Mouse (Mus musculus) limb, embryonic 12.5 days (tissue): Measurements from ENCODE around the gene Erp27. TPM values are rescaled to one million over a fixed set of nuclear protein-coding genes. Genes with fewer than 3 reads are reported as not detected.
"Not testable (repeated sequence)": the region's sequence is repeated elsewhere in the genome, so short reads cannot be mapped to it uniquely, and the experiment has no call there.

Experiments
- ATAC-seq: fragments of 200-750 bp; cut with Nextera tagmentation; 2 replicates; pipeline ENCODE4 v1.8.0; 2017; ENCODE audit warnings: low read depth, moderate TSS enrichment; ENCODE audit not compliant: insufficient number of reproducible peaks, insufficient read depth, low FRiP score, low TSS enrichment
- H3K27ac ChIP-seq: fragments of 300-500 bp; sonication (generic); 2 replicates; pipeline ENCODE4 v1.5.1; 2016; ENCODE audit warnings: mild to moderate bottlenecking, moderate library complexity
- H3K27me3 ChIP-seq: fragments of 300-500 bp; sonication (generic); 2 replicates; pipeline ENCODE4 v1.6.1; 2016; ENCODE audit warnings: mild to moderate bottlenecking, moderate library complexity
- H3K36me3 ChIP-seq: fragments of 300-500 bp; sonication (generic); 2 replicates; pipeline ENCODE4 v1.6.1; 2016; ENCODE audit warnings: mild to moderate bottlenecking, moderate library complexity
- H3K4me1 ChIP-seq: fragments of 300-500 bp; sonication (generic); replicated peaks from 2 replicates; pipeline ENCODE4 v1.6.1; 2016
- H3K4me2 ChIP-seq: fragments of 300-500 bp; sonication (generic); 2 replicates; pipeline ENCODE4 v1.6.1; 2016; ENCODE audit warnings: mild to moderate bottlenecking, moderate library complexity
- H3K4me3 ChIP-seq: fragments of 300-500 bp; sonication (generic); replicated peaks from 2 replicates; pipeline ENCODE4 v1.5.1; 2016; ENCODE audit warnings: mild to moderate bottlenecking
- H3K9ac ChIP-seq: fragments of 300-500 bp; sonication (generic); replicated peaks from 2 replicates; pipeline ENCODE4 v1.6.1; 2016; ENCODE audit warnings: mild to moderate bottlenecking, moderate library complexity
- H3K9me3 ChIP-seq: fragments of 300-500 bp; sonication (generic); 2 replicates; pipeline ENCODE4 v1.6.1; 2016; ENCODE audit warnings: mild to moderate bottlenecking, moderate library complexity
- WGBS: fragments of 180-500 bp; shearing (Covaris S2); methylation state at CpG from one replicate; pipeline ENCODE4 v1.1.7; 2016; 5-methylcytosine and 5-hydroxymethylcytosine counted together
- polyA plus RNA-seq: library from polyadenylated mRNA; unstranded; fragments of >200 nt; fragmentation: Nextera tagmentation; extraction: Ambion mirVana; gene quantifications from 2 replicates; pipeline ENCODE4 v1.2.1, GENCODE M21; 2016

Erp27 gene
- 0.15 and 0.33 TPM in 2 replicates for polyA plus RNA-seq

DNA sequence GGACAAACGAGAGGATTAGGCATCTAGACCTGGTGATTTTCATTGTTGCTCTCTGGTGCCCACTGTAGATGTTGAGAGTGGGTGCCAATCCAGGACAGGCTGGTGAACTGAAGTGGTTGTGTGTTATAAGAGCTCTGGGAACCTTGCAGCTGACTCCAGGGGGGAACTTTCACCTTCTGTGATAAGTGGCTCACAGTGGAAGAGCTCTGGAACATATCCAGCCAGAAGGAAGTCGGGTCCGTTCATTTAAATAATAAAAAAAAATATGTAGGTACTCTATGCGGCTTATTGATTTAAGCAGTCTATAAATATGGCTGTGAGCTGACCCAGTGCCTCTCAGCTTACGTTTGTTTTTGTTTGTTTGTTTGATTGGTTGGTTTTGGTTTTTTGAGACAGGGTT is at the start of gene Erp27:
Gene Erp27 (minus strand): TSS at position 101 of the 400 bp plus-strand sequence.
- 72% methylated on average over 5 of the region's 5 CpGs for WGBS

DNA sequence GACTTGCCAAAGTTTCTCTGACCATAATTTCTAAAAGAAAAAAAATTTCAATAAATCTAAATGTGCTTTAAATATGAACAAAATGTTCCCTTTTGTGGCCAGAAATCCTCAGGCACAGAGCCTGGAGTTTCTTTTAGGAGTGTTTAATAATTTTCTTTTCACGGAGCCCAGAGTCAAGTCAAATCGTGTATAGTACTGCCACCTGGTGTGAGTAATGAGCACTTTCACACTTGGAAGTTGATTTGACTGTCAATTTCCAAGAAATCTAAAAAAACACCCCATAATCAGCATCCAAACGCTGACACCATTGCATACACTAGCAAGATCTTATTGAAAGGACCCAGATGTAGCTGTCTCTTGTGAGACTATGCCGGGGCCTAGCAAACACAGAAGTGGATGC is 46.9 kb upstream of the Erp27 start:
- H3K27ac ChIP-seq, H3K9me3 ChIP-seq, H3K4me2 ChIP-seq, H3K36me3 ChIP-seq, H3K27me3 ChIP-seq, H3K4me3 ChIP-seq, H3K9ac ChIP-seq, H3K4me1 ChIP-seq: not testable (repeated sequence)
- WGBS = 41% methylated on average over 4 of the region's 4 CpGs
- 0 out of 2 replicates have a peak, but pooled peaks have one; percentile 63 for ATAC-seq

More for the DNA sequence above, at the start of gene Erp27:
- Histone ChIP-seq H3K4me2 (no peak within 1 kb of the TSS), H3K27ac (no peak within 1 kb of the TSS), H3K27me3 (no peaks in the 10 kb centered on the region), H3K36me3 (no peaks in the 10 kb centered on the region), H3K9ac (no peak within 1 kb of the TSS), H3K4me1 (peaks cover 17% of the 10 kb centered on the region), H3K9me3 (no peaks in the 10 kb centered on the region), H3K4me3 (no peak within 1 kb of the TSS)
- ATAC-seq = no peak

DNA sequence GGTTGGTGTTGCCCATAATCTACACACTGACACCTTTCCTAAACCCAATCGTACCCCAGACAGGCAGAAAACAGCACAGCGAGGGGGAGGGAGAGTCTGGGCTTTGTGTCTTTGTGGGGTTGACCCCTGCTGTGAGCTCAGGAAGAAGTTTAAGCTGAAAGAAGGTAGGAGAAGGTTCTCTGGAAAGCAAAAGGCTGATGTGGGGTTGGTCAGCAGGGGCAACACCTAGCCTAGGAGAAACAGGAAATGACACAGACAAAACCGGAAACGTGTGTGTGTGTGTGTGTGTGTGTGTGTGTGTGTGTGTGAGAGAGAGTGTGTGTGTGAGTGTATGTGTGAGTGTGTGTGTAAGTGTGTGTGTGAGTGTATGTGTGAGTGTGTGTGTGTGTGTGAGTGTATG is 45.5 kb upstream of the Erp27 start:
- no peaks in the 10 kb centered on the region for H3K36me3 ChIP-seq
- 67% methylated on average over 4 of the region's 4 CpGs for WGBS
- no peak overlapping the region for H3K27ac ChIP-seq
- no peaks in the 10 kb centered on the region; the same call in 1 of the 2 replicates for H3K27me3 ChIP-seq
- H3K9me3 ChIP-seq = no peaks in the 10 kb centered on the region
- peaks cover 8% of the 10 kb centered on the region; the same call in 1 of the 2 replicates for H3K4me1 ChIP-seq
- H3K9ac ChIP-seq = no peak overlapping the region
- no peak for ATAC-seq
- no peak overlapping the region for H3K4me2 ChIP-seq
- no peak overlapping the region for H3K4me3 ChIP-seq

DNA sequence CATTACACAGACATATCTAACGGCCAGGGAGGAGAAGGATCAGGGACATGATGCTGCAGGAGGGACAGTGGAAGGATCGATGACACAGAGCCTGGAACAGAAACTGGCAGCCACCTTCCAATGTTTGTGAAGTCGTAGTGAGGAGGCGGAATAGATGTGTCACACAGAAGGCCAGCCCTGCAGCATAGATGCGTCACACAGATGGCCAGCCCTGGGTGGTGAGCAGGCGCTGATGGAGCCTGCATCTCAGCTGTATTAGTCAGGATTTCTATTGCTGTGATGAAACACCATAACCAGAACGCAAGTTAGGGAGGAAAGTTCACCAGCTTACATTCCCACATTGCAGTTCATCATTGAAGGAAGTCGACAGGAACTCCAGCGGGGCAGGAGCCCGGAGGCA is 43.9 kb upstream of the Erp27 start:
- Histone ChIP-seq H3K4me1 (peaks cover 8% of the 10 kb centered on the region; the same call in 1 of the 2 replicates), H3K4me3 (no peak overlapping the region), H3K27me3 (no peaks in the 10 kb centered on the region; the same call in 1 of the 2 replicates), H3K9ac (no peak overlapping the region), H3K4me2 (no peak overlapping the region), H3K27ac (no peak overlapping the region), H3K9me3 (no peaks in the 10 kb centered on the region), H3K36me3 (no peaks in the 10 kb centered on the region)
- no peak for ATAC-seq
- 74% methylated on average over 10 of the region's 10 CpGs for WGBS

DNA sequence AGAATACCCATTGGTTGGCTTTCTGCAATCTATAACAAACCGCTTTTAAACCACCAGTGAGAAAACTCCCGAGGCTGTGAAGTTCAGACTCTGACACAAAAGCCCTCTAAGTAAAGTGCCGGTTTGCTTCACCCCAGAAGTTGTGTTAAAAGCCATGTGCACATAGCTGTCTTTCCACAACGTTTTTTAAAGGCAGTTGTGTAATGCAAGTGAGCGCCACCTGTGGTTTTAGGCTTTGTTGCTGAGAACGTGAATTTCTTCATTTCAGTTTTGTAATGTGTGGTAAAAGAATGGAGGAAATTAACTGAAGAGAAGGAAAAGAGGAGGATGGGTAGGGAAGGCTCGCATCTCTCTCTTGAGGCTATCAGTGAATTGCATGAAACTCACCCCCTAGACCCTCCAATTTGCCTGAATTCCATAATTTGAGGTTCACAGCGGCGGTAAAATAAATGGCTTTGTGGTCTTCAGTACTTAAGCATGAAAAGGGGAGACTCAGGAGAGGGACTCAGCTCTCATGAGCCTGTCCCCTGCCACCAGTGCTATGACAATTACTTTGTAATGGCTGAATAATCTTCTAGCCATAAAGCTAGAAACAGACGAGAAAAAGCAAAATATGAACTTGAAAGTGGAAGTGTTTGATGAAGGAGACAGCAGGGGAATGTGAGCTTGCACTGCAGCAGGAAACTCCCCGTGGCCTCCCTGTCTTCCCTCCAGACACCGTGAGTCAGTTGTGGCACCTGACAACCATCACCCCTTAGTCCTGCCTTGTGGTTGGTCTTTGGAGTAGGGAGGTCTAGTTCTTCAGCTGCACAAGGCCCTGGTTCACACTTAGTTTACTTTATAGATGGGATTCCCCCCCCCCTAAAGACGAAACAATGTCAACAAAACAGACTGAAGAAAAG is 42.9 kb upstream of the Erp27 start:
- Histone ChIP-seq H3K9ac (no peak overlapping the region), H3K27ac (no peak overlapping the region), H3K4me3 (no peak overlapping the region), H3K9me3 (no peaks in the 10 kb centered on the region), H3K4me1 (peaks cover 8% of the 10 kb centered on the region; the same call in 1 of the 2 replicates), H3K4me2 (no peak overlapping the region), H3K36me3 (no peaks in the 10 kb centered on the region), H3K27me3 (no peaks in the 10 kb centered on the region; the same call in 1 of the 2 replicates)
- WGBS = 63% methylated on average over 13 of the region's 13 CpGs
- ATAC-seq = no peak

DNA sequence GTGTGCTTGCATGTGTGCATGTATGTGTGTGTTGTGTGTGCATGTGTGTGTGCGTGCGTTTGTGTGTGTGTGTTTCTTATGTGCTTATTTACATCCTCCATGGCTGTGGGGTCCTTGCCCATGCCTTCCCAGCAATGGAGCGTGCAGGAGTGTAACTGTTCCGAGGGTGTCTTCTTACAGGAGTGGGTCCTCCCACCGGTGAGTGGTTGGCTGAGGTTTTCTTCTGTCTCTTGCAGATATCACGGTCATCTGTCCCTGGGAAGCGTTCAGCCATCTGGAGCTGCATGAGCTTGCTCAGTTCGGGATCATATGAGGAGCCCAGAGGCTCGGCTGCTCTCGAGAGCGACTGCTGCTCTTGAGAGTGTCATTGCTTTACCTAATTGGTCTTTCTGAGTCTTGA is 41.0 kb upstream of the Erp27 start:
- Histone ChIP-seq H3K27me3 (no peaks in the 10 kb centered on the region; the same call in 1 of the 2 replicates), H3K27ac (no peak overlapping the region), H3K4me3 (no peak overlapping the region), H3K4me1 (peaks cover 8% of the 10 kb centered on the region; the same call in 1 of the 2 replicates), H3K36me3 (no peaks in the 10 kb centered on the region), H3K9me3 (no peaks in the 10 kb centered on the region), H3K4me2 (no peak overlapping the region), H3K9ac (no peak overlapping the region)
- whole genome bisulfite sequencing = 72% methylated on average over 11 of the region's 11 CpGs
- ATAC-seq = no peak

DNA sequence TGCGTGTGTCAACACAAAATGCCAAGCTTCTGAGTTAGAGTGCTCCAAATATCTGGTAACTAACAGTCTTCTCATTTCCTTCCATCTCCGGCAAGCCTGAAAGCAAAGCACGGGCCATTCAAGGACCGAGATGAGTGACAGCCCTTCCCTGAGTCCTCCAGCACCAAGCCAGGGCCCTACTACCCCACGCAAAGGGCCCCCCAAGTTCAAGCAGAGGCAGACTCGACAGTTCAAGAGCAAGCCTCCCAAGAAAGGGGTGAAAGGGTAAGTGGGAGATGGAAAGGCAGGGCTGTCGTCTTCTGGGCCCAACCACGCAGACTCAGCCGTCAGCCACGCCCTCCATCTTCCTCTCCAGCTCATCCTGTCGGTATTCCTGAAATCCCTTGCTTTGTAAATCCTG is 37.2 kb upstream of the Erp27 start:
- ATAC-seq = no peak
- H3K4me2 ChIP-seq = no peak overlapping the region
- H3K36me3 ChIP-seq = no peaks in the 10 kb centered on the region
- no peak overlapping the region for H3K27ac ChIP-seq
- H3K9me3 ChIP-seq = no peaks in the 10 kb centered on the region
- 67% methylated on average over 11 of the region's 11 CpGs for WGBS
- H3K4me1 ChIP-seq = no peaks in the 10 kb centered on the region
- no peaks in the 10 kb centered on the region for H3K27me3 ChIP-seq
- H3K9ac ChIP-seq = no peak overlapping the region
- H3K4me3 ChIP-seq = no peak overlapping the region

DNA sequence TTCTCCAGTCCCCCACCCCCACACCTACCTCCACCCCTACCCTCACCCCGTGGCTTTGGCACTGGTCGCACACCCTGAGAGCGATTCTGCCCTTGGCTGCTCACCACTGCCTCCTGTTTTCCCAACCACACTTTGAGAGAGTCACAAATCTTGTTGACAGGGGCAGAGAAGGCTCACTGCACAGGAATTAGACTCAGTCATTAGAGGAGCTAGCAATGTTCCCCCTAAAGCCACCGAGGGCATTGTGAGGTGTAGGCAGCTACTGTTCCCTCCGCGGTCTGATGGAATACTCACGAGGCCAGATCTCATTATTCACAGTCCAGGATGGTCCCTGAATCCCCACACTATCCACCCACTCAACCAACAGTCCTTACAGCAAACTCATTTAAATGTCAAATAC is 35.1 kb upstream of the Erp27 start:
- H3K27me3 ChIP-seq = peaks cover 6% of the 10 kb centered on the region; the same call in 1 of the 2 replicates
- no peaks in the 10 kb centered on the region for H3K4me1 ChIP-seq
- no peak overlapping the region for H3K4me3 ChIP-seq
- H3K4me2 ChIP-seq = no peak overlapping the region
- ATAC-seq = no peak
- no peaks in the 10 kb centered on the region for H3K9me3 ChIP-seq
- WGBS = 55% methylated on average over 7 of the region's 7 CpGs
- H3K27ac ChIP-seq = no peak overlapping the region
- no peak overlapping the region for H3K9ac ChIP-seq
- no peaks in the 10 kb centered on the region for H3K36me3 ChIP-seq

DNA sequence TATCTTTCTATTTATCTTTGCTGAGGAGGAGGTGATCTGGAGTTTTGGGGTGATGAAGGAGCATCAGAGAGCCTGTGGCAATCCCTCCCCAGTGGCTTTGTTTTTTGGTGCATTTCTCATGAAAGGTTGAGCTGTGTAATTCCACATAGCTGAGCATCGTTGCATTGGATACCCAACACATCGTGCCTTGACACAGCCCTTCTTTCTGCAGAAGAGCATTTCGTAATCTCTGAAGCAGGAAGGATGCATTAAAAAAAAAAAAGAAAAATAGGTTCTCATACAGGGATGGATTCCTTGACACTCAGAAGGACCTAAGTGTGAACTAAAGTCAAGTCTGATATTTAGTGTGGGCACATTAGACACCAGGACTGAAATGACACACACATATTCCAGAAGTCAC is 33.3 kb upstream of the Erp27 start:
- Histone ChIP-seq H3K27ac (no peak overlapping the region), H3K4me1 (no peaks in the 10 kb centered on the region), H3K4me3 (no peak overlapping the region), H3K36me3 (no peaks in the 10 kb centered on the region), H3K27me3 (peaks cover 6% of the 10 kb centered on the region; the same call in 1 of the 2 replicates), H3K9me3 (no peaks in the 10 kb centered on the region), H3K9ac (no peak overlapping the region), H3K4me2 (no peak overlapping the region)
- WGBS = 97% methylated on average over 3 of the region's 3 CpGs
- no peak for ATAC-seq

DNA sequence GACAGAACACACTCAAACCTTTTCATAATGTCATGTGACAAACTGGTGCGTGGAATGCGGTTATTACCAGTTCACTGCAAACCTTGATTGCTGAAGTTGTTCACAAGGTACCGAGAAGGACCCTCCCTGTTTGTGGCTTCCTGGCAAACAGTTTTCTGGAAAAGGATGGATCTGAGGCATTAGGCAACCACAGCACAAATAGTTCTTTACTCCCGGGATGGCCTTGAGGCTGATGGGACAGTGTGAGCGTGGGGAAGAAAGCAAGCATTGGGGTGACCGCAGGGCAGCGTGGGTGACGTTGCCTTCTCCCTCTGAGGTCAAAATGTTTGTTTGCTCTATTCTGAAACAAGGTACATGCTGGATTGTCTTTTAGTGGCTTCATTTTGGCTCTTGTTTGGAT is 32.7 kb upstream of the Erp27 start:
- WGBS = 90% methylated on average over 8 of the region's 8 CpGs
- Histone ChIP-seq H3K9ac (no peak overlapping the region), H3K27ac (no peak overlapping the region), H3K4me2 (no peak overlapping the region), H3K27me3 (peaks cover 6% of the 10 kb centered on the region; the same call in 1 of the 2 replicates), H3K4me3 (no peak overlapping the region), H3K4me1 (no peaks in the 10 kb centered on the region), H3K36me3 (no peaks in the 10 kb centered on the region), H3K9me3 (no peaks in the 10 kb centered on the region)
- ATAC-seq = no peak

DNA sequence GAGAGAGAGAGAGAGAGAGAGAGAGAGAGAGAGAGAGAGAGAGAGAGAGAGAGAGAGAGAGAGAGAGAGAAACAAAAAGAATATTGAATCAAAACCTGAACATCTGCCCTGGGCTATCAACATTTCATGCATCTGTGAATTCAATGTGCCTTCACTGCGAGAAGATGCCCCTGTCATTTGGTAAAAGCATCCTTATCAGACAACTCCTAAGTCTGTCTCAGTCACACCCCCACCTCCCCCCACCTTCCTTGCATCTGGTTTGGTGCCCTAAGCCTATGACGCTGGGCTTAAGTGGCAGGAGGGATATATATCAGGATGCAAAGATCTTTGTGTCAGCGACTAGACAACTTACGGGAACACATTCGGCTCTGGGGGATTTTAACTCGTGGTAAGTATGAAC is 32.2 kb upstream of the Erp27 start:
- Histone ChIP-seq H3K4me2 (no peak overlapping the region), H3K9me3 (no peaks in the 10 kb centered on the region), H3K9ac (no peak overlapping the region), H3K36me3 (no peaks in the 10 kb centered on the region), H3K4me3 (no peak overlapping the region), H3K27me3 (peaks cover 6% of the 10 kb centered on the region; the same call in 1 of the 2 replicates), H3K4me1 (no peaks in the 10 kb centered on the region), H3K27ac (no peak overlapping the region)
- WGBS = 77% methylated on average over 6 of the region's 6 CpGs
- no peak for ATAC-seq
